Mouse (Mus musculus) embryonic fibroblast, embryonic 13.5 days (primary cell): Measurements from ENCODE around the gene Lhfpl2. TPM values are rescaled to one million over a fixed set of nuclear protein-coding genes. Genes with fewer than 3 reads are reported as not detected.

Experiments
- H3K27ac ChIP-seq: 2 replicates; pipeline ENCODE4 v1.5.1; 2012; ENCODE audit warnings: low read length, control low read depth, inconsistent platforms; ENCODE audit not compliant: insufficient read depth
- H3K4me1 ChIP-seq: 2 replicates; pipeline ENCODE4 v1.6.1; 2011; ENCODE audit warnings: low read length; ENCODE audit not compliant: control insufficient read depth, insufficient read depth
- H3K4me3 ChIP-seq: 2 replicates; pipeline ENCODE4 v1.5.1; 2011; ENCODE audit warnings: mild to moderate bottlenecking, control low read depth, low read length; ENCODE audit not compliant: insufficient read depth
- CTCF ChIP-seq: IDR thresholded peaks from 2 replicates; pipeline ENCODE4 v1.5.1; 2011; ENCODE audit warnings: mild to moderate bottlenecking, control low read depth, low read length, moderate library complexity, borderline replicate concordance; ENCODE audit not compliant: insufficient read depth
- POLR2A ChIP-seq: IDR thresholded peaks from 2 replicates; pipeline ENCODE4 v1.6.1; 2011; ENCODE audit warnings: low read depth, mild to moderate bottlenecking, control low read depth, low read length, moderate library complexity
- polyA plus RNA-seq: library from polyadenylated mRNA; stranded (reverse); fragments of >200 nt; gene quantifications from 2 replicates; pipeline ENCODE4 v1.2.4, GENCODE M21; 2011; ENCODE audit warnings: low read depth; ENCODE audit not compliant: missing spikeins, insufficient read length

Gene Lhfpl2
- polyA plus RNA-seq, 1 experiment, result 60.3 TPM

- no peak overlapping the region for H3K4me3 ChIP-seq
- H3K27ac ChIP-seq, result peak overlapping the region; percentile 12; the same call in 1 of the 2 replicates
- H3K4me1 ChIP-seq, result peaks cover 8% of the 10 kb centered on the region; the same call in 1 of the 2 replicates
- no peak for TF ChIP-seq POLR2A
- no peak for TF ChIP-seq CTCF
Observed at GRCm38 (mm10) chr13:94098369-94099084, 40.9 kb downstream of the Lhfpl2 start.

GRCm38 (mm10) chr13:94099087-94099486 lies 41.5 kb downstream of the Lhfpl2 start:
- H3K4me1 ChIP-seq, result peaks cover 7% of the 10 kb centered on the region; the same call in 1 of the 2 replicates
- no peak overlapping the region for H3K27ac ChIP-seq
- TF ChIP-seq POLR2A (no peak), CTCF (no peak)
- no peak overlapping the region for H3K4me3 ChIP-seq

GRCm38 (mm10) chr13:94100361-94100760 lies 42.8 kb downstream of the Lhfpl2 start:
- Histone ChIP-seq H3K4me3 (no peak overlapping the region), H3K4me1 (peaks cover 4% of the 10 kb centered on the region; the same call in 1 of the 2 replicates), H3K27ac (no peak overlapping the region)
- no peak for TF ChIP-seq POLR2A
- no peak for TF ChIP-seq CTCF

GRCm38 (mm10) chr13:94101020-94101571 lies 43.5 kb downstream of the Lhfpl2 start:
- Histone ChIP-seq H3K4me1 (peaks cover 4% of the 10 kb centered on the region; the same call in 1 of the 2 replicates), H3K27ac (no peak overlapping the region), H3K4me3 (no peak overlapping the region)
- TF ChIP-seq CTCF, result no peak

- TF ChIP-seq CTCF (no peak), POLR2A (no peak)
- Histone ChIP-seq H3K4me3 (no peak overlapping the region), H3K27ac (no peak overlapping the region), H3K4me1 (no peaks in the 10 kb centered on the region)
Observed at GRCm38 (mm10) chr13:94104866-94105475, 47.4 kb downstream of the Lhfpl2 start.

- H3K4me3 ChIP-seq, result no peak overlapping the region
- TF ChIP-seq CTCF (no peak), POLR2A (no peak)
- no peaks in the 10 kb centered on the region for H3K4me1 ChIP-seq
- H3K27ac ChIP-seq, result peak overlapping the region; percentile 22; the same call in 1 of the 2 replicates
Observed at GRCm38 (mm10) chr13:94106431-94106830, 48.8 kb downstream of the Lhfpl2 start.

GRCm38 (mm10) chr13:94106983-94107382 lies 49.4 kb downstream of the Lhfpl2 start:
- TF ChIP-seq POLR2A (no peak), CTCF (no peak)
- no peak overlapping the region for H3K4me3 ChIP-seq
- no peaks in the 10 kb centered on the region for H3K4me1 ChIP-seq
- peak overlapping the region; percentile 22; the same call in 1 of the 2 replicates for H3K27ac ChIP-seq

- no peak overlapping the region for H3K27ac ChIP-seq
Observed at GRCm38 (mm10) chr13:94110556-94110955, 53.0 kb downstream of the Lhfpl2 start.

GRCm38 (mm10) chr13:94115476-94115875 lies 57.9 kb downstream of the Lhfpl2 start:
- TF ChIP-seq CTCF (no peak), POLR2A (no peak)
- no peak overlapping the region for H3K4me3 ChIP-seq

More at GRCm38 (mm10) chr13:94110556-94110955, 53.0 kb downstream of the Lhfpl2 start:
- no peak for TF ChIP-seq CTCF
- no peak for TF ChIP-seq POLR2A
- no peak overlapping the region for H3K4me3 ChIP-seq
- peaks cover 3% of the 10 kb centered on the region; the same call in 1 of the 2 replicates for H3K4me1 ChIP-seq

GRCm38 (mm10) chr13:94116705-94117410 lies 59.3 kb downstream of the Lhfpl2 start:
- Histone ChIP-seq H3K27ac (peak overlapping the region; percentile 90), H3K4me3 (no peak overlapping the region), H3K4me1 (peaks cover 13% of the 10 kb centered on the region)
- no peak for TF ChIP-seq POLR2A
- TF ChIP-seq CTCF, result no peak

More at GRCm38 (mm10) chr13:94115476-94115875, 57.9 kb downstream of the Lhfpl2 start:
- Histone ChIP-seq H3K27ac (0 out of 2 replicates have a peak overlapping the region, but pooled peaks have one; percentile 21), H3K4me1 (peaks cover 11% of the 10 kb centered on the region)
